Mouse (Mus musculus) bone marrow, adult 2 months (tissue): ENCODE measurements around the gene Creld1. TPM values are rescaled to one million over a fixed set of nuclear protein-coding genes. Genes with fewer than 3 reads are reported as not detected.

Experiments used
- H3K27ac ChIP-seq: fragments of 200-500 bp; 2 replicates; pipeline ENCODE4 v1.5.1; 2012; ENCODE audit warnings: low read depth, mild to moderate bottlenecking, control low read depth, inconsistent platforms, low read length; ENCODE audit not compliant: control insufficient read depth, poor library complexity, insufficient read depth
- H3K4me1 ChIP-seq: fragments of 200-500 bp; 2 replicates; pipeline ENCODE4 v1.6.1; 2011; ENCODE audit warnings: low read length; ENCODE audit not compliant: control insufficient read depth, insufficient read depth
- H3K4me3 ChIP-seq: fragments of 200-500 bp; replicated peaks from 2 replicates; pipeline ENCODE3; 2011; ENCODE audit warnings: mild to moderate bottlenecking, low read depth, low read length, control low read depth; ENCODE audit not compliant: control insufficient read depth
- CTCF ChIP-seq: fragments of 200-500 bp; IDR thresholded peaks from 2 replicates; pipeline ENCODE4 v1.5.1; 2011; ENCODE audit warnings: low read length, control low read depth; ENCODE audit not compliant: control insufficient read depth, insufficient read depth
- POLR2A ChIP-seq: fragments of 200-500 bp; IDR thresholded peaks from 2 replicates; pipeline ENCODE4 v1.6.1; 2011; ENCODE audit warnings: low read depth, mild to moderate bottlenecking, control low read depth, low read length, borderline replicate concordance; ENCODE audit not compliant: control insufficient read depth
- WGBS: fragments of 180-500 bp; shearing (Covaris S2); methylation state at CpG from one replicate; pipeline ENCODE4 v1.1.7; 2018; 5-methylcytosine and 5-hydroxymethylcytosine counted together
- polyA plus RNA-seq: library from polyadenylated mRNA; stranded (reverse); fragments of >200 nt; gene quantifications from 2 replicates; pipeline ENCODE4 v1.2.4, GENCODE M21; 2011; ENCODE audit warnings: low replicate concordance; ENCODE audit not compliant: missing spikeins, insufficient read depth, insufficient read length

Creld1 gene
- polyA plus RNA-seq, 1 experiment = 13.4 TPM

- Histone ChIP-seq H3K4me3 (peak overlapping the region; percentile 100), H3K4me1 (peaks cover 1% of the 10 kb centered on the region; the same call in 1 of the 2 replicates), H3K27ac (peak overlapping the region; percentile 85; the same call in 1 of the 2 replicates)
- no peak for TF ChIP-seq CTCF
- TF ChIP-seq POLR2A = no peak
- WGBS = 4% methylated on average over 7 of the region's 7 CpGs
These were observed 48.8 kb downstream of the Creld1 start for GRCm38 (mm10) chr6:113531840-113532404.

GRCm38 (mm10) chr6:113534886-113535285 lies 51.8 kb downstream of the Creld1 start:
- H3K27ac ChIP-seq = no peak overlapping the region
- peaks cover 1% of the 10 kb centered on the region; the same call in 1 of the 2 replicates for H3K4me1 ChIP-seq
- TF ChIP-seq POLR2A = no peak
- no peak for TF ChIP-seq CTCF
- no peak overlapping the region for H3K4me3 ChIP-seq
- 87% methylated on average over 7 of the region's 7 CpGs for WGBS

GRCm38 (mm10) chr6:113541610-113542009 lies 58.5 kb downstream of the Creld1 start:
- Histone ChIP-seq H3K4me3 (no peak overlapping the region), H3K27ac (no peak overlapping the region), H3K4me1 (no peaks in the 10 kb centered on the region; the same call in 1 of the 2 replicates)
- TF ChIP-seq CTCF (no peak), POLR2A (no peak)
- WGBS = 83% methylated on average over 6 of the region's 6 CpGs

Other genes with a start within 250 kb of the Creld1 start
- 13.5 and 35.8 TPM in 2 replicates for gene Mtmr14, start 245.5 kb upstream of the Creld1 start, polyA plus RNA-seq
- 1.1 TPM in 1 of 2 replicates, not detected in the other for gene Cpne9, start 201.0 kb upstream of the Creld1 start, polyA plus RNA-seq
- gene Brpf1, start 176.2 kb upstream of the Creld1 start, polyA plus RNA-seq = 27.5 and 38.2 TPM in 2 replicates
- 1.5 and 4.4 TPM in 2 replicates for gene Ogg1, start 156.3 kb upstream of the Creld1 start, polyA plus RNA-seq
- gene Camk1, start 139.3 kb upstream of the Creld1 start, polyA plus RNA-seq = 16.0 and 28.6 TPM in 2 replicates
- 12.0 and 21.6 TPM in 2 replicates for gene Tada3, start 105.4 kb upstream of the Creld1 start, polyA plus RNA-seq
- 136 and 195 TPM in 2 replicates for gene Arpc4, start 105.2 kb upstream of the Creld1 start, polyA plus RNA-seq
- 11.9 and 27.7 TPM in 2 replicates for gene Ttll3, start 94.0 kb upstream of the Creld1 start, polyA plus RNA-seq
- gene Rpusd3, start 64.0 kb upstream of the Creld1 start, polyA plus RNA-seq = 8.6 and 8.7 TPM in 2 replicates
- gene Cidec, start 47.5 kb upstream of the Creld1 start, polyA plus RNA-seq = 3.2 TPM in 1 of 2 replicates, not detected in the other
- gene Jagn1, start 40.7 kb upstream of the Creld1 start, polyA plus RNA-seq = 5.0 and 14.4 TPM in 2 replicates
- gene Il17re, start 24.8 kb upstream of the Creld1 start, polyA plus RNA-seq = 4.7 and 10.0 TPM in 2 replicates
- not detected in 2 replicates for gene Il17rc, start 11.9 kb upstream of the Creld1 start, polyA plus RNA-seq
- 0.80 TPM in 1 of 2 replicates, not detected in the other for gene Prrt3, start 18.6 kb downstream of the Creld1 start, polyA plus RNA-seq
- 16.7 and 30.2 TPM in 2 replicates for gene Emc3, start 48.4 kb downstream of the Creld1 start, polyA plus RNA-seq
- 11.0 and 13.2 TPM in 2 replicates for gene Fancd2, start 48.4 kb downstream of the Creld1 start, polyA plus RNA-seq
- gene Fancd2os, start 117.4 kb downstream of the Creld1 start, polyA plus RNA-seq = not detected in 2 replicates
- gene Brk1, start 121.5 kb downstream of the Creld1 start, polyA plus RNA-seq = 65.5 and 112 TPM in 2 replicates
- 38.5 and 66.7 TPM in 2 replicates for gene Vhl, start 140.7 kb downstream of the Creld1 start, polyA plus RNA-seq
- gene Irak2, start 155.2 kb downstream of the Creld1 start, polyA plus RNA-seq = 10.0 and 11.9 TPM in 2 replicates
- 61.3 and 112 TPM in 2 replicates for gene Tatdn2, start 213.8 kb downstream of the Creld1 start, polyA plus RNA-seq
- not detected in 2 replicates for gene Ghrl, start 236.6 kb downstream of the Creld1 start, polyA plus RNA-seq